ENCODE assay signal across 17 mouse cellular contexts in the genomic region with DNA sequence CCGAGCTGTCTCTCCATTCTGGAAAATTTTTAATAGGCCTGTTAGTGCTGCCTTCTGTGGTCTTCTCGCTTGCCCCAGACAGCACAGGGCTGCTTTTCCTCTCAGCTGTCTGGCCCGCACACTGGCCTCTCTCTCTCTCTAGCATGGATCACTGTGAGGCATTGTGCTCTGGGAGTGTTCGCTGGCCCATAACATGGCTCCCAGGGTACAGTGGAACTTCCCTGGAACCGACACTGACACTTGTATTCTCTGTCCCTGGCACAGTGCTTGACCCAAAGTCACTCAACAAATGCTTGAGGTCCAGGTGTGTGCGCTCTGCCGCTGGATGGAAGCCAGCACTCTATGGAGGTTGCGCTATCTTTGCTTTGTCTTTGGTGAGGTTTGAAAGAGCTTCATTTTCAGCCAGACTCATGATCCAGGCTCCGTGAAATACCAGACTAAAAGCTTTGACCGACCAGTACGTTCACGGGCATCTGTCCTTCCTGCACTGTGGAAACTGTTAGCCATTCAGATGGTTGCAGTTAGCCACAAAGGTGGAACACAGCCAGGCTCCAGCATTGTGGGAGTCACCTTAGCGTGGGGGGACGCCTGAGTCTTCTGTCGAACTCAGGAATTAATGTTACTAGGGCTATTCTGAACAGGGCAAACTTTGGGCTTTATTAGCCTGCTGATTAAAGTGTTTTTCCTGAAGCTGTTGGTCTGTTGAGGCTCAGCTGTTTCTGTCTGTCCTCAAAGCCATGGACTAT. TPM values are rescaled to one million over a fixed set of nuclear protein-coding genes. Genes with fewer than 3 reads are reported as not detected.
A peak's percentile ranks its signal among the peaks of the same experiment; 100 is the strongest.
DNase-seq lines count a peak whose midpoint lies in the region; ATAC-seq lines count a peak whose summit lies in the region.
"Had no signal": no experiment of that assay in that cellular context is flagged by ENCODE, and none has a peak within 500 bp of the region (broad histone marks: within the 10 kb centered on the region; RNA-seq: fewer than 3 reads in every experiment).

No protein-coding gene starts in this region.

- peak; percentile 77; the same call in 1 of the 2 replicates for ATAC-seq in kidney, embryonic 14.5 days (ENCODE audit: low FRiP score, low TSS enrichment)
- ATAC-seq in limb, embryonic 13.5 days (ENCODE audit: low FRiP score, low read depth): no peak

- no peaks in the 10 kb centered on the region for H3K36me3 ChIP-seq in kidney, embryonic 14.5 days (ENCODE audit: control insufficient read depth, insufficient read depth, low read length)
- no peaks in the 10 kb centered on the region for H3K36me3 ChIP-seq in limb, embryonic 13.5 days
- H3K36me3 ChIP-seq: stomach, embryonic 15.5 days had no signal

- no peak overlapping the region for H3K4me3 ChIP-seq in kidney, embryonic 14.5 days (ENCODE audit: low read length)
- H3K4me3 ChIP-seq in limb, embryonic 13.5 days: no peak overlapping the region
- H3K4me3 ChIP-seq: left cerebral cortex, adult 2 months; stomach, embryonic 15.5 days had no signal

- no peak overlapping the region for H3K27ac ChIP-seq in kidney, embryonic 14.5 days (ENCODE audit: low read depth, low read length)
- H3K27ac ChIP-seq in limb, embryonic 13.5 days: peak overlapping the region; percentile 28; the same call in 1 of the 2 replicates
- H3K27ac ChIP-seq: left cerebral cortex, adult 2 months; liver, embryonic 14.5 days; macrophage; stomach, embryonic 15.5 days had no signal

- no peak overlapping the region for H3K9ac ChIP-seq in kidney, embryonic 14.5 days (ENCODE audit: low read depth, low read length)
- H3K9ac ChIP-seq in limb, embryonic 13.5 days: no peak overlapping the region
- H3K9ac ChIP-seq: liver, embryonic 14.5 days; stomach, embryonic 15.5 days had no signal

- no peak for DNase-seq in kidney, postnatal 14 days
- DNase-seq in retina, postnatal 1 day: peak; percentile 18
- DNase-seq in retina, embryonic 14.5 days (ENCODE audit: low spot score): no peak
- DNase-seq in urinary bladder, adult 2 months (ENCODE audit: low spot score): no peak
- no peak for DNase-seq in thymus, postnatal 0 days (ENCODE audit: low spot score)
- DNase-seq: adrenal gland, postnatal 14 days; cerebellum, adult 11-12 months; heart, postnatal 36 days; kidney, postnatal 36 days; right cerebral cortex, postnatal 25 days had no signal

- H3K4me2 ChIP-seq in kidney, embryonic 14.5 days (replicated peaks; ENCODE audit: low read depth, low read length): no peak overlapping the region
- no peak overlapping the region for H3K4me2 ChIP-seq in limb, embryonic 13.5 days (replicated peaks)
- H3K4me2 ChIP-seq: stomach, embryonic 15.5 days had no signal

- peaks cover 9% of the 10 kb centered on the region; the same call in 1 of the 2 replicates for H3K4me1 ChIP-seq in kidney, embryonic 14.5 days (ENCODE audit: control insufficient read depth, insufficient read depth, low read length)
- peaks cover 6% of the 10 kb centered on the region; the same call in 1 of the 2 replicates for H3K4me1 ChIP-seq in limb, embryonic 13.5 days
- H3K4me1 ChIP-seq: stomach, embryonic 15.5 days had no signal

- H3K9me3 ChIP-seq in kidney, embryonic 14.5 days (ENCODE audit: control insufficient read depth, low read length): no peaks in the 10 kb centered on the region
- no peaks in the 10 kb centered on the region for H3K9me3 ChIP-seq in limb, embryonic 13.5 days
- H3K9me3 ChIP-seq: stomach, embryonic 15.5 days had no signal

- no peaks in the 10 kb centered on the region for H3K27me3 ChIP-seq in kidney, embryonic 14.5 days (ENCODE audit: control insufficient read depth, insufficient read depth, low read length)
- no peaks in the 10 kb centered on the region for H3K27me3 ChIP-seq in limb, embryonic 13.5 days
- H3K27me3 ChIP-seq: stomach, embryonic 15.5 days had no signal

- 61% methylated on average over 15 of the region's 15 CpGs for WGBS in kidney, embryonic 14.5 days
- 73% methylated on average over 15 of the region's 15 CpGs for WGBS in limb, embryonic 13.5 days

RNA-seq across cellular contexts. Expression of a gene that starts 29.4 kb away (rescaled TPM):
- 1.5 and 2.6 TPM in 2 replicates for polyA plus RNA-seq in kidney, embryonic 14.5 days (2014; fragmentation: Nextera tagmentation; extraction: Ambion mirVana)
- 0.83 and 0.98 TPM in 2 replicates for polyA plus RNA-seq in limb, embryonic 13.5 days (2015; fragmentation: Nextera tagmentation; extraction: Ambion mirVana)
- 18.3 and 22.4 TPM in 2 replicates for polyA plus RNA-seq in urinary bladder, adult 2 months (2012; rRNA removed)
- polyA plus RNA-seq in thymus, postnatal 0 days (2015; fragmentation: Nextera tagmentation; extraction: Ambion mirVana): 0.59 and 0.61 TPM in 2 replicates

RNA-seq across cellular contexts. Expression of a gene that starts 44.4 kb away (rescaled TPM):
- 0.22 and 0.31 TPM in 2 replicates for polyA plus RNA-seq in kidney, embryonic 14.5 days (2014; fragmentation: Nextera tagmentation; extraction: Ambion mirVana)
- polyA plus RNA-seq in limb, embryonic 13.5 days (2015; fragmentation: Nextera tagmentation; extraction: Ambion mirVana): 0.27 TPM in 1 of 2 replicates, not detected in the other
- not detected in 2 replicates for polyA plus RNA-seq in urinary bladder, adult 2 months (2012; rRNA removed)
- 0.28 TPM in 1 of 2 replicates, not detected in the other for polyA plus RNA-seq in thymus, postnatal 0 days (2015; fragmentation: Nextera tagmentation; extraction: Ambion mirVana)
- polyA plus RNA-seq: gonadal fat pad, adult 2 months; liver, embryonic 14.5 days; stomach, embryonic 15.5 days had no signal
